Mouse (Mus musculus) G1E-ER4 (cell line): ENCODE measurements around the gene Ppp3ca. TPM values are rescaled to one million over a fixed set of nuclear protein-coding genes. Genes with fewer than 3 reads are reported as not detected.

Experiments
- GATA1 ChIP-seq: IDR thresholded peaks from one replicate; pipeline ENCODE4 v1.8.0; 2012; ENCODE audit warnings: low read length, inconsistent platforms
- polyA plus RNA-seq: library from polyadenylated mRNA; stranded (reverse); fragments of >175 nt; gene quantifications from 2 replicates; pipeline ENCODE4 v1.2.3, GENCODE M21; 2012

The Ppp3ca gene
- polyA plus RNA-seq, 1 experiment = 119 TPM

- no peak for TF ChIP-seq GATA1
Measured at GRCm38 (mm10) chr3:136736773-136737298, 66.9 kb downstream of the Ppp3ca start.

GRCm38 (mm10) chr3:136738474-136738873, 68.5 kb downstream of the Ppp3ca start:
- TF ChIP-seq GATA1 = no peak

GRCm38 (mm10) chr3:136738914-136739313, 69.0 kb downstream of the Ppp3ca start:
- TF ChIP-seq GATA1 = no peak

- no peak for TF ChIP-seq GATA1
Measured at GRCm38 (mm10) chr3:136741659-136742058, 71.7 kb downstream of the Ppp3ca start.

- peak; percentile 3 for TF ChIP-seq GATA1
Measured at GRCm38 (mm10) chr3:136742258-136743057, 72.5 kb downstream of the Ppp3ca start.

- TF ChIP-seq GATA1 = no peak
Measured at GRCm38 (mm10) chr3:136744295-136744897, 74.5 kb downstream of the Ppp3ca start.

- no peak for TF ChIP-seq GATA1
Measured at GRCm38 (mm10) chr3:136745456-136745855, 75.5 kb downstream of the Ppp3ca start.

GRCm38 (mm10) chr3:136748761-136749476, 79.0 kb downstream of the Ppp3ca start:
- no peak for TF ChIP-seq GATA1

GRCm38 (mm10) chr3:136749477-136749797, 79.5 kb downstream of the Ppp3ca start:
- no peak for TF ChIP-seq GATA1

- no peak for TF ChIP-seq GATA1
Measured at GRCm38 (mm10) chr3:136749951-136750350, 80.0 kb downstream of the Ppp3ca start.

- TF ChIP-seq GATA1 = no peak
Measured at GRCm38 (mm10) chr3:136752126-136752716, 82.3 kb downstream of the Ppp3ca start.

- TF ChIP-seq GATA1 = no peak
Measured at GRCm38 (mm10) chr3:136756137-136756536, 86.2 kb downstream of the Ppp3ca start.

GRCm38 (mm10) chr3:136759446-136759845, 89.5 kb downstream of the Ppp3ca start:
- no peak for TF ChIP-seq GATA1

- TF ChIP-seq GATA1 = peak; percentile 58
Measured at GRCm38 (mm10) chr3:136761292-136761978, 91.5 kb downstream of the Ppp3ca start.

- no peak for TF ChIP-seq GATA1
Measured at GRCm38 (mm10) chr3:136761979-136762341, 92.0 kb downstream of the Ppp3ca start.
